Mouse (Mus musculus) limb, embryonic 14.5 days (tissue): Measurements from ENCODE around the gene Ifnar1. TPM values are rescaled to one million over a fixed set of nuclear protein-coding genes. Genes with fewer than 3 reads are reported as not detected.

Experiments
- ATAC-seq: fragments of 200-750 bp; cut with Nextera tagmentation; 2 replicates; pipeline ENCODE4 v1.8.0; 2017; ENCODE audit warnings: low read depth, moderate number of reproducible peaks, moderate TSS enrichment; ENCODE audit not compliant: low FRiP score
- DNase-seq: peaks from one replicate; pipeline ENCODE4 v3.0.0-alpha.2; 2015; ENCODE audit warnings: low spot score
- H3K27ac ChIP-seq: fragments of 300-500 bp; sonication (generic); replicated peaks from 2 replicates; pipeline ENCODE4 v1.5.1; 2014; ENCODE audit warnings: low read depth, mild to moderate bottlenecking, low read length, moderate library complexity, mixed read lengths
- H3K27me3 ChIP-seq: fragments of 300-500 bp; sonication (generic); 2 replicates; pipeline ENCODE4 v1.6.1; 2014; ENCODE audit warnings: low read length, mixed read lengths; ENCODE audit not compliant: control insufficient read depth, insufficient read depth
- H3K36me3 ChIP-seq: fragments of 300-500 bp; sonication (generic); 2 replicates; pipeline ENCODE4 v1.6.1; 2014; ENCODE audit warnings: mild to moderate bottlenecking, low read length, moderate library complexity, mixed read lengths; ENCODE audit not compliant: control insufficient read depth, insufficient read depth
- H3K4me1 ChIP-seq: fragments of 300-500 bp; sonication (generic); 2 replicates; pipeline ENCODE4 v1.6.1; 2014; ENCODE audit warnings: antibody characterized with exemption, low read length, mixed read lengths; ENCODE audit not compliant: control insufficient read depth, insufficient read depth
- H3K4me2 ChIP-seq: fragments of 300-500 bp; sonication (generic); replicated peaks from 2 replicates; pipeline ENCODE4 v1.6.1; 2014; ENCODE audit warnings: low read depth, mild to moderate bottlenecking, low read length, moderate library complexity; ENCODE audit not compliant: severe bottlenecking
- H3K4me3 ChIP-seq: fragments of 300-500 bp; sonication (generic); replicated peaks from 2 replicates; pipeline ENCODE4 v1.5.1; 2014; ENCODE audit warnings: low read length
- H3K9ac ChIP-seq: fragments of 300-500 bp; sonication (generic); 2 replicates; pipeline ENCODE4 v1.6.1; 2014; ENCODE audit warnings: mild to moderate bottlenecking, low read depth, low read length, moderate library complexity; ENCODE audit not compliant: severe bottlenecking
- H3K9me3 ChIP-seq: fragments of 300-500 bp; sonication (generic); 2 replicates; pipeline ENCODE4 v1.6.1; 2016; ENCODE audit warnings: low read length; ENCODE audit not compliant: control insufficient read depth
- POLR2A ChIP-seq: fragments of 200-500 bp; IDR thresholded peaks from 2 replicates; pipeline ENCODE4 v1.8.0; 2012; ENCODE audit warnings: inconsistent platforms, mild to moderate bottlenecking, moderate library complexity, borderline replicate concordance; ENCODE audit not compliant: insufficient read depth, insufficient read length; ENCODE audit errors: extremely low read depth
- WGBS: fragments of 180-500 bp; shearing (Covaris S2); extraction: QIAGEN DNeasy Blood & Tissue Kit; methylation state at CpG from one replicate; pipeline ENCODE4 v1.1.7; 2014; 5-methylcytosine and 5-hydroxymethylcytosine counted together
- microRNA-seq: library from miRNA; unstranded; fragments of <30 nt; microRNA quantifications from one replicate; pipeline ENCODE4, GENCODE M21; 2016
- polyA plus RNA-seq, 2 experiments: library from polyadenylated mRNA; depleted of rRNA in 1 of 2; stranded (reverse) in 1 of 2; unstranded in 1 of 2; fragments of >200 nt; fragmentation: Nextera tagmentation in 1 of 2; extraction: Ambion mirVana in 1 of 2; gene quantifications; 2 replicates each; pipeline versions ENCODE4 v1.2.1 to v1.2.3; 2012 to 2014

Ifnar1 gene
- polyA plus RNA-seq, 2 experiments: 45.3 to 53.7 TPM

DNA sequence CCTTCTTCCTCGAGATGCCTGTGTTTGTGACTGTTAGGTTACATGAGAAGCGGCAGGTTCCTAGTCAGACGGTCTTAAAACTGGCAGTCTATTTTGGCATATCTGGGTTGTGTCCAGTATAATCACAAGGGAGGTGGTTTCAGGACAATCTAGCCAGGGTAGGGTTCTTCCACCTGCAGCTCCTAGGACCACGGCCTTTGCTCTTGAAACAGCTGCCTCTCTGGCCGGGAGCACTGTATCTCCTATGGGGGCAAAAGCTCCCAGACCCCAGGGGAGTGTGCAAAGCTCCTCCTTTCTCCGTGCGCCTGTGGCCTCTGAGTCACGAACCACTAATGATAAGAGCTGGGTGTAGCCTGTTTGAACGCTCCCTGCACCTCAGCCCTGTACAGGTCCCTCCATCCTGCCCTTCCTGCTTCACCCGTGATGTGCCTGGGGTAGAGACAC lies 66.1 kb downstream of the Ifnar1 start:
- Histone ChIP-seq H3K27ac (no peak overlapping the region), H3K9ac (no peak overlapping the region), H3K9me3 (no peaks in the 10 kb centered on the region), H3K4me2 (no peak overlapping the region), H3K27me3 (no peaks in the 10 kb centered on the region), H3K4me1 (peaks cover 24% of the 10 kb centered on the region), H3K4me3 (no peak overlapping the region), H3K36me3 (peaks cover 15% of the 10 kb centered on the region)
- TF ChIP-seq POLR2A: no peak
- no peak for ATAC-seq
- DNase-seq: no peak
- WGBS: 78% methylated on average over 10 of the region's 10 CpGs

DNA sequence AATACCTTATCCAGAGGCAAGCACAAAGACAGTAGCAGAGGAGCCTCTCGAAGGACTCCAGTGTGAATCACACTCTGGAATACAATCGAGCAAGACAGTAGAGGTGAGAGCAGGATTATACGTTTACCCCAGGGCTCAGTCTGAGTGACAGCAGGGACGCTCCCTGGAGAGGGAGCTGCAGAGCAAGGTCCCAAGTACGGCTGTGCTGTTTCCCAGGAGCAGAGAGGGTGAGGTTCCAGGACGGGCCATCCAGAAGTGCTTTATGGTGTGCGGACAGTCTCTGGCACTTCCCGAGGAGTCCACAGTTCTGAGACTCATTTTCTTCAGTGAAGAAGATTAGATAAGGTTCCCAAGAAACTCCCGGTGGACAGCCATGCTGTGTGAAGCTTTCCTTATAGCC lies 67.0 kb downstream of the Ifnar1 start:
- H3K4me2 ChIP-seq: no peak overlapping the region
- peaks cover 24% of the 10 kb centered on the region for H3K4me1 ChIP-seq
- H3K36me3 ChIP-seq: peaks cover 15% of the 10 kb centered on the region
- H3K27me3 ChIP-seq: no peaks in the 10 kb centered on the region
- no peak for DNase-seq
- no peak for TF ChIP-seq POLR2A
- no peak overlapping the region for H3K4me3 ChIP-seq
- no peak overlapping the region for H3K9ac ChIP-seq
- H3K9me3 ChIP-seq: no peaks in the 10 kb centered on the region
- no peak for ATAC-seq
- H3K27ac ChIP-seq: no peak overlapping the region
- WGBS: 57% methylated on average over 9 of the region's 9 CpGs

DNA sequence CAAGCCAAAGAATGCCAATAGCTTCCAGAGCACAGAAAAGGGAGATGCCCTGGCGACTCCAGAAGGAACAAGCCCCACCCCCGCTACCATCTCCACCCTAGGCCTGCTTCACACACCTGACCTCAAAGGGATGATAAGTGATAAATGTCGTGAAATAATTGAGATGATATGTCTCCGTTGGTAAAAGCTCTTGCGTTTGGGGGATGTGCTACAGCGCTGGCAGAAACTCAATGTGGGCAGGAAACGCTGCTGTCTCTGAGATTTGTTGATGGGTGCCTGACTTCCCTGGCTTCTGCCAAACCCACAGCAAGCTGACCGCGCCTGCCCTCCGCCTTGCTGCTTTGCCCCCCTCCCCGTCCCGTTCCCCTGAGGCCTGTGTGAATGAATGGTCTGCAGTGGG lies 68.6 kb downstream of the Ifnar1 start:
- TF ChIP-seq POLR2A: no peak
- 53% methylated on average over 12 of the region's 12 CpGs for WGBS
- ATAC-seq (no peak), DNase-seq (no peak)
- Histone ChIP-seq H3K4me2 (no peak overlapping the region), H3K27ac (no peak overlapping the region), H3K4me1 (peaks cover 13% of the 10 kb centered on the region), H3K9me3 (no peaks in the 10 kb centered on the region), H3K9ac (no peak overlapping the region), H3K36me3 (peaks cover 27% of the 10 kb centered on the region), H3K4me3 (no peak overlapping the region), H3K27me3 (no peaks in the 10 kb centered on the region)

DNA sequence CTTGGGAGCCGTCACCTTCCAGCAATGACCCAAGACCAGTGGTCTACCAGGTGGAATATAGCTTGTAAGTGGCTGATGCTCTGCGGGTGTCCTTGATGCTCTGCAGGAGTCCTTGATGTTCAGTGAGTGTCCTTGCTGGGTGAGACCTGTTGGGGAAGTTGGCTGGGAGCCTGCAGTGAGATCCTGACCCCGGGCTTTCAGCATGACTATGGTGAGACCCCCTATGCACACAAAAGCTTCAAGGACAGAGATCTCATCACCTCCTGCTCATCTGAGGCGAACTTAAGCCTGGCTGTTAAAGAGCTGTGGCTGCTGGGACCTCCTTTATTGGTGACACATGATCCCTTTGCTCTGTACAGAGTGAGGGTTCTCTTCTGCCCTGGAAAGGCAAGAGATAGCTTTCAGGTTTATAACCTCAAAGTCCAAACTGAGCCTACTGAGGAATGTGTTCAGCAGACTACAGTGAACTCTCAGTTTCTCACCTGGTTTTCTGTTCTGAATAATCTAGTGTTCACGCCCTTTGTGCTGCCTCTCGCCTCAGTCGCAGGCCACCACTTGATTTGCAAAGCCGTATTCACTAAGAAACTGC lies 70.1 kb downstream of the Ifnar1 start:
- TF ChIP-seq POLR2A: no peak
- DNase-seq: no peak
- Histone ChIP-seq H3K27me3 (no peaks in the 10 kb centered on the region), H3K4me1 (peaks cover 10% of the 10 kb centered on the region), H3K27ac (no peak overlapping the region), H3K9me3 (no peaks in the 10 kb centered on the region), H3K9ac (no peak overlapping the region), H3K4me3 (no peak overlapping the region), H3K4me2 (no peak overlapping the region), H3K36me3 (peaks cover 33% of the 10 kb centered on the region)
- no peak for ATAC-seq
- WGBS: 81% methylated on average over 8 of the region's 8 CpGs

DNA sequence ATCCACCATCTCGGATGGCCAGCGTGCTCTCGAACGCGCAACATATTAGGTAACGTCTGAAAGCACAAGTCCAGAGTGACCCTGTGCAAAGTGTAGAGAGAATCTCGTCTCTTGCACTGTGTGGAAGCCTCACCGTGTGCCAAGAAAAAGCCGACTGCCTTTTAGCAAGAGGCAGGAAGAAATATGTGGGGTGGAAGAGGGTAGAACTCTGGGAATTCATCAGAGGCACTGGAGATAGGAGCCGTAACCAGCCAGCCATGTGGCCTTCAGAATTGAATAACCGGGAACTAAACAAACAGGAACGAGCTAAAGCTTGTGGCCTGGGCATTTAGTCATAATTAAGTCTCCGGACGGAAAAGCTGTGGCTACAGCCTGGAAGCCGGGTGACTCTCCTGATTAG lies 71.6 kb downstream of the Ifnar1 start:
- H3K4me2 ChIP-seq: no peak overlapping the region
- DNase-seq: no peak

More for the DNA sequence above, 71.6 kb downstream of the Ifnar1 start:
- Histone ChIP-seq H3K36me3 (peaks cover 45% of the 10 kb centered on the region), H3K4me3 (no peak overlapping the region), H3K27ac (no peak overlapping the region; the same call in 1 of the 2 replicates), H3K9me3 (no peaks in the 10 kb centered on the region), H3K9ac (no peak overlapping the region), H3K4me1 (peaks cover 10% of the 10 kb centered on the region), H3K27me3 (no peaks in the 10 kb centered on the region)
- no peak for ATAC-seq
- WGBS: 60% methylated on average over 15 of the region's 15 CpGs
- TF ChIP-seq POLR2A: no peak

Small RNAs within 50 kb of the gene (microRNA-seq; reads per million reads assigned to microRNA genes)
- gene Mir6367: not detected

Other genes with a start within 250 kb of the Ifnar1 start
- gene Olig1, start 215.5 kb upstream of the Ifnar1 start, polyA plus RNA-seq (2012; rRNA removed): 0.08 and 0.09 TPM in 2 replicates
- 0.11 TPM in 1 of 2 replicates, not detected in the other for gene Olig1, start 215.5 kb upstream of the Ifnar1 start, polyA plus RNA-seq (2014; fragmentation: Nextera tagmentation; extraction: Ambion mirVana)
- 36.2 and 38.7 TPM in 2 replicates for gene Ifnar2, start 112.5 kb upstream of the Ifnar1 start, polyA plus RNA-seq (2012; rRNA removed)
- gene Ifnar2, start 112.5 kb upstream of the Ifnar1 start, polyA plus RNA-seq (2014; fragmentation: Nextera tagmentation; extraction: Ambion mirVana): 59.7 and 64.8 TPM in 2 replicates
- not detected in 2 replicates for gene Gm21970, start 93.5 kb upstream of the Ifnar1 start, polyA plus RNA-seq (2012; rRNA removed)
- gene Gm21970, start 93.5 kb upstream of the Ifnar1 start, polyA plus RNA-seq (2014; fragmentation: Nextera tagmentation; extraction: Ambion mirVana): not detected in 2 replicates
- gene Il10rb, start 79.1 kb upstream of the Ifnar1 start, polyA plus RNA-seq (2012; rRNA removed): 15.6 and 16.5 TPM in 2 replicates
- 23.5 and 24.3 TPM in 2 replicates for gene Il10rb, start 79.1 kb upstream of the Ifnar1 start, polyA plus RNA-seq (2014; fragmentation: Nextera tagmentation; extraction: Ambion mirVana)
- gene Ifngr2, start 61.8 kb downstream of the Ifnar1 start, polyA plus RNA-seq (2012; rRNA removed): 22.6 and 23.0 TPM in 2 replicates
- 45.4 and 49.1 TPM in 2 replicates for gene Ifngr2, start 61.8 kb downstream of the Ifnar1 start, polyA plus RNA-seq (2014; fragmentation: Nextera tagmentation; extraction: Ambion mirVana)
- 25.4 and 26.7 TPM in 2 replicates for gene Tmem50b, start 112.6 kb downstream of the Ifnar1 start, polyA plus RNA-seq (2012; rRNA removed)
- 40.6 and 46.7 TPM in 2 replicates for gene Tmem50b, start 112.6 kb downstream of the Ifnar1 start, polyA plus RNA-seq (2014; fragmentation: Nextera tagmentation; extraction: Ambion mirVana)
- gene Dnajc28, start 133.8 kb downstream of the Ifnar1 start, polyA plus RNA-seq (2012; rRNA removed): 1.1 and 1.7 TPM in 2 replicates
- gene Dnajc28, start 133.8 kb downstream of the Ifnar1 start, polyA plus RNA-seq (2014; fragmentation: Nextera tagmentation; extraction: Ambion mirVana): 2.9 and 3.2 TPM in 2 replicates
- 55.5 and 64.5 TPM in 2 replicates for gene Gart, start 161.7 kb downstream of the Ifnar1 start, polyA plus RNA-seq (2012; rRNA removed)
- 89.6 and 98.9 TPM in 2 replicates for gene Gart, start 161.7 kb downstream of the Ifnar1 start, polyA plus RNA-seq (2014; fragmentation: Nextera tagmentation; extraction: Ambion mirVana)
- 342 and 354 TPM in 2 replicates for gene Son, start 162.3 kb downstream of the Ifnar1 start, polyA plus RNA-seq (2012; rRNA removed)
- gene Son, start 162.3 kb downstream of the Ifnar1 start, polyA plus RNA-seq (2014; fragmentation: Nextera tagmentation; extraction: Ambion mirVana): 180 and 185 TPM in 2 replicates
- 28.4 and 33.2 TPM in 2 replicates for gene Donson, start 203.5 kb downstream of the Ifnar1 start, polyA plus RNA-seq (2012; rRNA removed)
- 19.8 and 22.8 TPM in 2 replicates for gene Donson, start 203.5 kb downstream of the Ifnar1 start, polyA plus RNA-seq (2014; fragmentation: Nextera tagmentation; extraction: Ambion mirVana)
- 54.3 and 58.4 TPM in 2 replicates for gene Cryzl1, start 243.7 kb downstream of the Ifnar1 start, polyA plus RNA-seq (2012; rRNA removed)
- 69.1 and 69.9 TPM in 2 replicates for gene Cryzl1, start 243.7 kb downstream of the Ifnar1 start, polyA plus RNA-seq (2014; fragmentation: Nextera tagmentation; extraction: Ambion mirVana)
- 46.6 and 48.6 TPM in 2 replicates for gene Itsn1, start 244.0 kb downstream of the Ifnar1 start, polyA plus RNA-seq (2012; rRNA removed)
- gene Itsn1, start 244.0 kb downstream of the Ifnar1 start, polyA plus RNA-seq (2014; fragmentation: Nextera tagmentation; extraction: Ambion mirVana): 24.8 and 30.2 TPM in 2 replicates